Mouse (Mus musculus) layer of hippocampus, adult 18-20 months (tissue): ENCODE measurements at regions not wholly inside any gene's neighbourhood (a gene's known extent, or its start where the extent isn't known, plus 50 kb on each side); places are given as distances from the start of the nearest gene placed in this dataset.

Source experiments
- DNase-seq, 2 experiments: peaks; one replicate each; pipeline ENCODE4 v3.0.0; 2022; ENCODE audit warnings: low spot score in 2 of 2

- no peak for DNase-seq
Measured at GRCm38 (mm10) chr8:96929901-96930300, 1041.6 kb upstream of the Got2 start.

- no peak for DNase-seq
Measured at GRCm38 (mm10) chr8:96880956-96881355, 992.6 kb upstream of the Got2 start.

- no peak for DNase-seq
Measured at GRCm38 (mm10) chr8:96878793-96879192, 990.4 kb upstream of the Got2 start.

GRCm38 (mm10) chr8:96873465-96874094, 985.2 kb upstream of the Got2 start:
- no peak for DNase-seq

- DNase-seq, result no peak
Measured at GRCm38 (mm10) chr8:96868178-96869080, 980.1 kb upstream of the Got2 start.

- DNase-seq, result peak; percentile 17 to 48
Measured at GRCm38 (mm10) chr8:96864606-96865005, 976.3 kb upstream of the Got2 start.

GRCm38 (mm10) chr8:96860870-96861462, 972.6 kb upstream of the Got2 start:
- DNase-seq, result peak in 1 of 2 experiments; percentile 21

- no peak for DNase-seq
Measured at GRCm38 (mm10) chr8:96843566-96843965, 955.2 kb upstream of the Got2 start.

- no peak for DNase-seq
Measured at GRCm38 (mm10) chr8:96835532-96835931, 947.2 kb upstream of the Got2 start.

GRCm38 (mm10) chr8:96834673-96835072, 946.3 kb upstream of the Got2 start:
- no peak for DNase-seq

- DNase-seq, result no peak
Measured at GRCm38 (mm10) chr8:96829253-96829652, 940.9 kb upstream of the Got2 start.

GRCm38 (mm10) chr8:96810550-96810949, 922.2 kb upstream of the Got2 start:
- DNase-seq, result no peak
